Mouse (Mus musculus) right cerebral cortex, postnatal 4 days (tissue): ENCODE results near the gene B4galnt1.
"Not testable (repeated sequence)": the region's sequence is repeated elsewhere in the genome, so short reads cannot be mapped to it uniquely, and the experiment has no call there.

Experiments
- DNase-seq: peaks from one replicate; pipeline ENCODE4 v3.0.0-alpha.2; 2022

The B4galnt1 gene

DNA sequence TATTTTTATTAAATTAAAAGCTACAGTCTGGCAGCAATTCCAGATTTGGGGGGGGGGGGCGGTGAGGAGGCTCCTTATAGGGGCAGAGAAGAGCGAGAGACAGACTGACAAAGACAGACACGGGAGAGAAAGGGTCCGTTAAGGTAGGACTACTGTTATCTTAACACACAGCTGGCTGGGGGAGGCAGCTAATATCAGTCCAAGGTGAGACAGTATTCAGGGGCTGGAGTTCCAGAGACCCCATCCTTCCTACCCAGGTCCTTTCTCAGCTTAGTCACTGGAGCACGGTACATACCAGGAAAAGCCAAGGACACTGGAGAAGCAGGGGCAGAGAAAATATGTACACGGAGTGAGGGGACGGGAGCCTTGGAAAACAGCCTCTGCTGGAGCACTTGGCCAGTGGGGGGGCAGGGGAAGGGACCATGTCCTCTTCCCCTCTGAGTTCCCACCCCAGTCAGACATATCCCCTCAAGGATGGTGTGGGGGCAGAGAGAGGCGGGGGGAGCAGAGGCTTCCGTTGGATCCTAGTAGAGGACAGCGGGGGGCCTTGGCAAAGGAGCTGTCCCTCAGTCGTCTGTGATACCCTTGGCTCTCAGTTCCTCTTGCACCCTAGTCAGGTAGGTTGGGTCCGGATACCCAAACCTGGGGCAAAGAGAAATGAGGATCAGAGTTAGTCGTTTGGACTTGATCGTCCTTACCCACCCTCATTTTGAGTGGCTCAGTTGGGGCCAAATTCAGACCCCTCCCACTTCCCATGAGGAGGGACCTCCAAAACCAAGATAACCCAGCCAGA lies 25.6 kb downstream of the B4galnt1 start:
- no peak for DNase-seq

- DNase-seq: no peak
Measured at GRCm38 (mm10) chr10:127191191-127192056, 26.4 kb downstream of the B4galnt1 start.

GRCm38 (mm10) chr10:127192057-127192328 lies 27.0 kb downstream of the B4galnt1 start:
- not testable (repeated sequence) for DNase-seq

DNA sequence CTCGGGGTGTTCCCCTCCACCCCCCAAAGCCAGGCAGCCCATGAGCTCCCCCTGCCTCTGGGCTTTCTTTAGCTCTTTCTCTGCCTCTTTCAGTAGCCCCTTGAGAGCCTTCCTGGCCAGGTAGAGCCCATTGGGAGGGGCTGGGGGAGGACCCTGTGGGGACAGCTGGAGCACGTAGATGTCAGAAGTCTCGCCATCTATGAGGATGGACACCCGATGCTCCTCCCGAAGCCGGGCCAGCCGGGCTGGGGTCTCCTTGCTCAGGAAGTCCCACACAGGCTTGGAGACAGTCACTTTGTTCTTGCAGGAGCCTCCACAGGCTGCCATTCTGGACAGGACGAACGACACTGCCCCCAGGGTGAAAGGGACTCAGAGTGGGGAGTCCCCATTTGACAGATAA lies 28.0 kb downstream of the B4galnt1 start:
- DNase-seq: no peak

- no peak for DNase-seq
Measured at GRCm38 (mm10) chr10:127194428-127195327, 29.7 kb downstream of the B4galnt1 start.

- DNase-seq: peak; percentile 61
Measured at GRCm38 (mm10) chr10:127195328-127196129, 30.5 kb downstream of the B4galnt1 start, which contains the start of gene Dtx3. Gene Dtx3, minus strand, starts transcription at chr10:127195728.

- no peak for DNase-seq
Measured at GRCm38 (mm10) chr10:127196392-127196791, 31.4 kb downstream of the B4galnt1 start.

- no peak for DNase-seq
Measured at GRCm38 (mm10) chr10:127197104-127197503, 32.1 kb downstream of the B4galnt1 start.

GRCm38 (mm10) chr10:127197505-127198110 lies 32.6 kb downstream of the B4galnt1 start:
- DNase-seq: no peak

GRCm38 (mm10) chr10:127198492-127198891 lies 33.5 kb downstream of the B4galnt1 start:
- DNase-seq: no peak

GRCm38 (mm10) chr10:127199068-127199467 lies 34.0 kb downstream of the B4galnt1 start:
- no peak for DNase-seq

DNA sequence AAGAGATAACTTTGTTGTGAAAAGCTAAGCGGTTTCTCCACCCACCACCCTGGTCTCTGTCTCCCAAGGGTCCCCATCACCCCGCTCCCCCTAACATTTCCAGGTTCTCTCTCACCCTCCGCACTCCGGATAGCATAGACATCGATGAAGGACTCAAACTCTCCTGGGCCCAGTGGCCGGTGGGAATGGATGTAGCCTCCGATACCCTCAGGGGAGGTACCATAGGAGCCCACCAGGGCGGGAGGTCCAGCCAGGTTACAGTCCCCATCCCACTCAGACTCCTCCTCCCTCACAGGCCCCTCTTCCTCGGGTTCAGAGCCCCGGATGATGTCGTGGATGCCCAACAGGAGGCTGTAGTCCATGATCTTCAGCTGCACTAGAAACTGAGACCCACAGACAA lies 34.4 kb downstream of the B4galnt1 start:
- no peak for DNase-seq

DNA sequence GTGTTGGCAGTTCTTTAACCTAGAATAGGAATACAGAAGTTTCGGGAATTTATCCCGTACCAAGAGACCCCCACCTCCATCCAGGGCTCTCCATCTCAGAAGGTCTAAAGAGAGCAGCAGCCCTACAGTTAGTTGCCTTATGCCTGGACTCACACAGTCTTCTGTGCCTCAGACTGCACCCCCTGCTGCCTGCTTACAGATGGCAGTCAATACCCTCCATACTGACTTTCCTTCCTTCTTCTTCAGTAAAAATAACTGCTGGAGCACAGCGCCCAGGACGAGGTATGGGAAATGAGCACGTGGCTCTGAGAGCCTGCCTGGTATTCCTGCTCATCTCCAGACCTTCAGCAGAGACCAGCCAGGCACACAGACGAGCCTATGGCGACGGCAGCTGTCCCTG lies 35.3 kb downstream of the B4galnt1 start:
- DNase-seq: no peak

GRCm38 (mm10) chr10:127203106-127203505 lies 38.1 kb downstream of the B4galnt1 start:
- no peak for DNase-seq

DNA sequence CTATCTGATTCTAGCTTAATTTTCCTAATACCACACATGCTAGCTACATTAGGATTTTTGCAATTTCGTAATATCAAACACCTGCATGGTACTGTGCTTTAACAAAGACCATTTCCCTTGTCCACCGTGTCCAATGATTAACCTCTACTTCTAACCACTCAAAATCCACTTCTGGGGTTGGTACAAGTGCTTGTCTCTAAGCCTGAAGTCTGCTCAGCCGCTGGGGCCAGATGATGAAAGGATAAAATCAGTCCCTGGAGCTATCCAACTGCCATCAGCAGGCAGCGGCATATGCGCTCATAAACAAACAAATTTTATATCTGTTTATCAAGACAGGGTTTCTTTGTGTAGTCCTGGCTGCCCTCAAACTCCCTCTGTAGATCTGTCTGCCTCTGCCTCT lies 39.6 kb downstream of the B4galnt1 start:
- DNase-seq: no peak

DNA sequence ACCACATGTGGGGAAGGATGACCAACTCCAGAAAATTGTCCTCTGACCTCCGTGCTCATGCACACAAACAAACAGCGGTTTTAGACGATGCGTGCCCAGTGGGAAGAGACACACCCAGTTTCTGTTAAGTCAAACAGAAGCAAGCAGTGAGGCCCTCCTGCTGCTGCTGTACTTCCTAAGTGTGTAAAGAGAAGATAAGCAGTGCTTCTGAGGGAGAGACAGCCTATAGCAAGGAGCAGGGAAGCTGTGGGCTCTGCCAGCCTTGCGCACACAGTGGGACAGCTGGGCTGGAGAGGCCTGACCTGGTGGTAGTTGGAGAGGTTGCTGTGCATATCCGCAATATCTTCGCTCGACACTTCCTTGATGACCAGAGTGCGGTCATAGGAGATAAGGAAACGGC lies 40.3 kb downstream of the B4galnt1 start:
- DNase-seq: no peak

DNA sequence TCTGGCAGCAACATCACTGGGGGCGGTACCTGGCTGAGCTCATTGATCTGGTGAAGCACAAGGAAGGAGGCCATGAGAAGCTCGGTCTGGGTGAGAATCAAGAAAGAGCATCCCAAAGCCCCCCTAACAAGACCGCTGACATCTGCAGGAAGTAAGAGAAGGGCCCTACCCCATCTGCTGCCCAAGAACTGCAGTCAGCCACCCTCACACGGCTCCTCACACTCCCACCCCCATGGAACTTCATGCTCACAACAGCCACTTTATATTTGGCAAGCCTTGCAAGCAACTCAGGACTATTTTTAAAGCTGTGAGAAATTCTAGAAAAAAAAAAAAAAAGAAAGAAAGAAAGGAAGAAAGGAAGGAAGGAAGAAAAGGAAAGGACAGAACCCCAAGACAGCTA lies 43.9 kb downstream of the B4galnt1 start:
- no peak for DNase-seq

DNA sequence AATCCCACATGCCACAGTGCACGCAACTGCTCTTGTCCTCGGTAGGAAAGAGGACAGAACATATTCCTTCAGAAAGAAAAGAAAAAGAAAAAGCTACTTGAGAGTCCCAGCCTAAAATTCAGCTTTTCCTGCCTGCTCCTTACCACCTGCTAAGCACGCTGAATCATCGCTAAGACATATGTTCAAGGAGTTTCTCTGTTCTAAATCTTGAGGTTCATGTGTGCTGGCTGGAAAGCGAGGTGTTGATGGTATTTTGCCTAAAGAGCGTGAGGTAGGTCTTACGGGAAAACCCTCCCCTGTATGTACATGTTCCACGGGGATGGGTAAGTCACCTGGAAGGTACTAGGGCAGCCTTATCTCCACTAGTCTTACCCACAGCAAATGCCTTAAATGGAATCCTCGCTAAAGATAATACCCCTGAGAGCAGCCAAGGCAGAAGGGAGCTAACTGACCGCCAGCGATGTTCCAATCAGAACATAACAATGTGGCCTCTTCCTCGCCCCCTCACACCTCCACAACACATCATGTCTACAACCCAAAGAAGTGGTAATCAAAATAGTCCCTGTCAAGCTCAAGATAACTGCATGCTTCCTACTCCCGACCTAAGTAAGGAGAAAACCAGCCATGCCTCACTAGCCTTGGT lies 45.0 kb downstream of the B4galnt1 start:
- DNase-seq: no peak

DNA sequence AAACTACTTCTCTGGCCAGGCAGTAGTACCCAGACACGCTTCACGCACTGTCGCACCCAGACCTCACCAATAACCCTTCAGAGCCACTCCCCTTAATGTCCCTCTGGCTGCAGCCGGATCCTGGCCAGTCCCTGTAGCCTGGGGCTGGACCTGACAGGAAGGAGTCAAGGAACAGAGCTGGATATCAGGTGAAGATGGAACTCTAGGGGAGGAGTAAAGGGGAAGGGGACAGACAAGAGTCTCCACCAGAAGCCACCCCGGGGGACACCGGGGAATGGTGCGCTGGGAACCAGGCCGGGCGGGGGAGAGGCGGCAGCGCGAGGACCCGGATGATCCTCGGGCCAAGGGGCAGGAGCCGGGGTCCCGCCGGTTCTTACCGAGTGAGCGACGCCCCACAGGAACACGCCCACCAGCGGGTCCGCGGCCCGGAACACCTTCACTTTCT lies 46.0 kb downstream of the B4galnt1 start:
- peak; percentile 33 for DNase-seq

DNA sequence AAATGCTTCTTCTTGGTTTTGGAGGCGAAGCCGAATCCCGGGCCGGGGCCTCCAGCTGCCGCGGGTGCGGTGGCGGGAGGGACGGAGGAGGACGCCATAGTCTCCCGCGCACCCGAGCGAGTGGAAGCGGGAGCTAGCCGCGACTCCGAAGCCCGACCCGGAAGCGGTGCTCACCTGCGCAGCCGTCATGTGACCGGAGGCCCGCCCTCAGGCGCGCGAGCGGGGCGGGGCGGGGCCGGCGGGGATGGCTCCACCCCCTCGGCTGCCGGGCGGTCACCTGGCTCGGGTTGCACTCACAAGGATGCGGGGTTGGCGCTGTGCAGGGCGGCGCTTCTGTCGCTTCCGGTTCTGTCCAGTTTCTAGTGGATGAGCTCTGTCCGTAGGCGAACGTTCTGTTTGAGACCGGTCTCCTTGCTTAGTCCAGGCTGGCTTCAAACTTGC lies 46.4 kb downstream of the B4galnt1 start, which contains the start of gene Pip4k2c:
Pip4k2c (minus strand) TSS at position 172 of the 441 bp plus-strand sequence.
- peak; percentile 76 for DNase-seq

GRCm38 (mm10) chr10:127213272-127213671 lies 48.2 kb downstream of the B4galnt1 start:
- DNase-seq: no peak
